In genomic region chr19:23520629-23521028, GRCm38 (mm10) we compare ENCODE assay signal across 13 mouse cellular contexts.
DNase-seq lines count a peak whose midpoint lies in the region; ATAC-seq and TF ChIP-seq lines count a peak whose summit lies in the region.
"Had no signal": no experiment of that assay in that cellular context is flagged by ENCODE, and none has a peak within 500 bp of the region (broad histone marks: within the 10 kb centered on the region; RNA-seq: fewer than 3 reads in every experiment).

No protein-coding gene starts in this region.

- ATAC-seq in heart, embryonic 12.5 days (ENCODE audit: insufficient number of reproducible peaks, low FRiP score), result no peak

- no peak overlapping the region for H3K27ac ChIP-seq in CH12.LX (ENCODE audit: insufficient read depth, low read depth)
- H3K27ac ChIP-seq in heart, embryonic 12.5 days (ENCODE audit: poor library complexity, severe bottlenecking), result 0 out of 2 replicates have a peak overlapping the region, but pooled peaks have one; percentile 44
- no peak overlapping the region for H3K27ac ChIP-seq in limb, embryonic 10.5 days
- H3K27ac ChIP-seq: forebrain, embryonic 10.5 days had no signal

- H3K27me3 ChIP-seq in CH12.LX (replicated peaks), result no peaks in the 10 kb centered on the region
- H3K27me3 ChIP-seq in heart, embryonic 12.5 days (replicated peaks), result no peaks in the 10 kb centered on the region
- H3K27me3 ChIP-seq in limb, embryonic 10.5 days (ENCODE audit: low read depth, poor library complexity, severe bottlenecking), result no peaks in the 10 kb centered on the region

- H3K4me2 ChIP-seq in CH12.LX (ENCODE audit: insufficient read depth, low read depth, poor library complexity, severe bottlenecking), result peak overlapping the region; percentile 77
- peak overlapping the region; percentile 13; the same call in 1 of the 2 replicates for H3K4me2 ChIP-seq in heart, embryonic 12.5 days

- DNase-seq in heart, adult 11 months, result peak; percentile 90
- no peak for DNase-seq in heart, postnatal 25 days (ENCODE audit: low spot score)
- DNase-seq in CH12.LX (ENCODE audit: extremely low read depth), result peak; percentile 27
- peak; percentile 48 for DNase-seq in layer of hippocampus, adult 9-10 months (ENCODE audit: low spot score)
- DNase-seq in ovary, postnatal 14 days (ENCODE audit: low spot score), result no peak
- DNase-seq in embryo, embryonic 10 days (ENCODE audit: low spot score), result no peak
- no peak for DNase-seq in limb, embryonic 10.5 days (ENCODE audit: low spot score)
- DNase-seq: adrenal gland, adult 2 months; gastrocnemius, postnatal 25 days; kidney, postnatal 14 days; thymus, postnatal 4 days had no signal

- intact Hi-C loops in heart, postnatal 25 days (cut with DNase I), result loop anchor here (10.0 kb wide), 1 partner anchor 606 kb away; no protein-coding TSS in a partner anchor

- dilution Hi-C loops in CH12.LX (cut with MboI; ENCODE audit: extremely low pct_ligation_motif_present, extremely low pct_unique_long_range_greater_than_20kb, low sequenced_read_pairs), result no loop called here

- H3K4me3 ChIP-seq in CH12.LX (replicated peaks in 1 of 3; ENCODE audit: low read depth in 2 of 3, low read length in 2 of 3, poor library complexity in 1 of 3), result no peak overlapping the region
- no peak overlapping the region for H3K4me3 ChIP-seq in heart, embryonic 12.5 days
- H3K4me3 ChIP-seq in limb, embryonic 10.5 days, result no peak overlapping the region
- H3K4me3 ChIP-seq: forebrain, embryonic 10.5 days had no signal

- in situ Hi-C loops in CH12.LX (cut with MboI; ENCODE audit: low pct_ligation_motif_present, low pct_unique_long_range_greater_than_20kb, low sequenced_read_pairs), result loop anchor here (25.0 kb wide), 1 partner anchor 608 kb away; no protein-coding TSS in a partner anchor

- no peaks in the 10 kb centered on the region for H3K9me3 ChIP-seq in CH12.LX (replicated peaks; ENCODE audit: low read length)
- H3K9me3 ChIP-seq in heart, embryonic 12.5 days (replicated peaks), result no peaks in the 10 kb centered on the region
- H3K9me3 ChIP-seq in limb, embryonic 10.5 days (replicated peaks), result no peaks in the 10 kb centered on the region
- H3K9me3 ChIP-seq: forebrain, embryonic 10.5 days had no signal

- TF ChIP-seq POLR2A in CH12.LX (IDR thresholded peaks at IDR 0.05; ENCODE audit: low read depth, low read length), result no peak

- TF ChIP-seq CTCF in CH12.LX (conservative IDR thresholded peaks at IDR 0.05 in 1 of 2, IDR thresholded peaks at IDR 0.05 in 1 of 2; ENCODE audit: low read depth in 2 of 2, low read length in 2 of 2), result no peak

- 11% methylated on average over 5 of the region's 5 CpGs for WGBS in heart, embryonic 12.5 days
- 69% methylated on average over 5 of the region's 5 CpGs for WGBS in limb, embryonic 10.5 days

- TF ChIP-seq RAD21 in CH12.LX (IDR thresholded peaks at IDR 0.05; ENCODE audit: low read depth, low read length), result no peak

- H3K9ac ChIP-seq in CH12.LX (ENCODE audit: insufficient read depth, low read depth), result no peak overlapping the region
- no peak overlapping the region for H3K9ac ChIP-seq in heart, embryonic 12.5 days

- TF ChIP-seq EP300 in CH12.LX (IDR thresholded peaks at IDR 0.05; ENCODE audit: low read length), result 0 out of 2 replicates have a peak, but pooled peaks have one; percentile 8

- H3K79me2 ChIP-seq in CH12.LX (replicated peaks; ENCODE audit: control insufficient read depth, extremely low read depth, insufficient read depth, poor library complexity, severe bottlenecking), result no peaks in the 10 kb centered on the region

- H3K4me1 ChIP-seq in CH12.LX (ENCODE audit: control insufficient read depth in 1 of 2, insufficient read depth in 2 of 2), result peaks cover 8 to 11% of the 10 kb centered on the region in 2 experiments
- peaks cover 15% of the 10 kb centered on the region for H3K4me1 ChIP-seq in heart, embryonic 12.5 days (replicated peaks)
- no peaks in the 10 kb centered on the region for H3K4me1 ChIP-seq in limb, embryonic 10.5 days
- H3K4me1 ChIP-seq: forebrain, embryonic 10.5 days had no signal

- no peaks in the 10 kb centered on the region for H3K36me3 ChIP-seq in CH12.LX (replicated peaks in 1 of 2; ENCODE audit: control insufficient read depth in 1 of 2, insufficient read depth in 1 of 2, low read length in 1 of 2)
- H3K36me3 ChIP-seq in heart, embryonic 12.5 days, result no peaks in the 10 kb centered on the region
- no peaks in the 10 kb centered on the region for H3K36me3 ChIP-seq in limb, embryonic 10.5 days
- H3K36me3 ChIP-seq: forebrain, embryonic 10.5 days had no signal

TF ChIP-seq in CH12.LX, 34 proteins besides CTCF, POLR2A, EP300 and RAD21:
- TF ChIP-seq NELFE (IDR thresholded peaks at IDR 0.05; ENCODE audit: low read depth, low read length) (no peak), PAX5 (IDR thresholded peaks at IDR 0.05; ENCODE audit: low read length) (no peak), MEF2A (IDR thresholded peaks at IDR 0.05; ENCODE audit: borderline replicate concordance, low read depth, low read length) (0 out of 2 replicates have a peak, but pooled peaks have one; percentile 12), ETS1 (conservative IDR thresholded peaks at IDR 0.05; ENCODE audit: low read depth, low read length) (peak; percentile 45)

Comparison
In these comparisons a context has a peak if more than half of its experiments do, and no peak if none do; other contexts are left out.
1. DNase-seq: peak in heart, adult 11 months (single experiment), CH12.LX (single experiment) and layer of hippocampus, adult 9-10 months (single experiment); none in heart, postnatal 25 days (single experiment), ovary, postnatal 14 days (single experiment), embryo, embryonic 10 days (single experiment) and limb, embryonic 10.5 days (single experiment).